Mouse (Mus musculus) fat pad, adult 2 months (tissue): Measurements from ENCODE around the gene Chrm4.

Source experiments
- DNase-seq: peaks from one replicate; pipeline ENCODE4 v3.0.0-alpha.2; 2011; ENCODE audit warnings: low read depth, low spot score; ENCODE audit errors: extremely low read depth

The Chrm4 gene

DNA sequence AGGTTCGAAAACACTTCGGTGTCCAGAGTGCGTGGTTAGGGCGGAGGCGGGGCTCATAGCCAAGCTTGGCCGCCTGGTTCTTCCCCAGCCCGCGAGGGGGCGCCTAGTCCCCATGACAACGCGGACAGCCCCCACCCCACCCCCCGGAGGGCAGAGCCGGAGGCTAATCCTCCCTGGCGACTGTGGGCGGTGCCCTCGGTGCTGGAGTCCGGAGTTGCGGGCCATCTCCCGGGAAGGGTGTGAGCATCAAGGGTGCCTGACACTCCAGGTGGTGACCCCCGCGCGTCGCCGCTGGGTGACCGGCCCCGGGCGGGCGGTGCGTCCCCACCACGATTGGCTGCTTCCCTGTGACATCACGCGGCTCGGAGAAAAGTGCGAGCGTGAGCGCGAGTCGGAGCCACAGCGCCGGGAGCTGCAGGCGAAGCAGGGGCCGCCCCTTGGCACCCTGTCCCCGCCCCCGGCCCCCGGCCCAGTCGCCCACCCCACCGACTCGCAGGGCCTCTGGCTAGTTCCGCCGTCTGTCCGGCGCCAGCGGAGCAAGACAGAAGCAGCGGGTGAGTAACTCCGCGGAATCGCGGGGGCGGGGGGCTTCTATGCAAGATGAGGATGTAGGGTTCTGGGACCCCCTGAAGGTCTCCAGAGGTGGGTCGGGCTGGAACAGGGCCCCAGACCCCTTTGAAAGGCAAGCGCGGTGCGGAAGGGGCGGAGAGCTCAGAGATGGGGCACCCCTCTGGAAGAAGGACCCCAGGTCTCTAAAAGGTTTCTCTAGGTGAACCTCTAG, 5.1 kb upstream of the Chrm4 start:
- DNase-seq, result no peak

DNA sequence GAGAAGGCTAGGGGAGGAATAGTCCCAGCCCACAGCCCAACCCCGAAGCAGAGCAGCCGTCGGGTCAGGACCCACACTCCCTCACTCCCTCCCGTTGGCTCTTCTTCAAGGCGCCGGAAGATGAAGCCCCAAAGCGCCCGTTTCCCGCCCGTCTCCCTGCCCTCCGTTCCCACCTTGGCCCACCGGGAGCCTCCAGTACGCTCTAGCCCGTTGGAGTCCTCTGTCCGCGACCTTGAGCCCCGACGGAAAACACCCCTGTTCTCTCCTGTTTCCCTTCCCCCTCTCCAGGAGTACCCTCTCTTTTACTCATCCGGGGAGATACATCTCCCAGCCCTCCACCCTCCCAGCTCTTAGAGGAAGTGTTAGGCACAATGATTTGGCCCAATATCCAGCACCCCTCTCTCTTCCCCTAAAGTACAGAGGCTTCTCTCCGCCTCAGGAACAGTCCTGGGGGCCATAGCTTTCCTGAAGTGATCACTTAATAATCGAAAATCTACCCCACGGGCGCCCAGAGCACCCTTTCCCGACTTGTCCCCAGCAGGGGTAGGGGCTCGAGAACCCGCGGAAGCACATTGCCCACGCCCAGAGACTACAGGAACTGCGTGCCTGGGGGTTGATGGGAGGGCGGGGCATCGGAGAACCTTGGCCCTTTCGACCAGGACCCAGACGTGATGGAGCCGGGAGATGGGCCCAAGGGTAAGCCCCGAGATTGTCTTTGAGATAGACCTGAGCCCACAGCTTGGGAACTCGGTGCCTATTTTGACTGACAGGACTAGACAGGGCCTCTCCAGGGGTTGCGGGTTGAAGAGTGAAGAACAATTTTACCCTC, 4.2 kb upstream of the Chrm4 start:
- no peak for DNase-seq

DNA sequence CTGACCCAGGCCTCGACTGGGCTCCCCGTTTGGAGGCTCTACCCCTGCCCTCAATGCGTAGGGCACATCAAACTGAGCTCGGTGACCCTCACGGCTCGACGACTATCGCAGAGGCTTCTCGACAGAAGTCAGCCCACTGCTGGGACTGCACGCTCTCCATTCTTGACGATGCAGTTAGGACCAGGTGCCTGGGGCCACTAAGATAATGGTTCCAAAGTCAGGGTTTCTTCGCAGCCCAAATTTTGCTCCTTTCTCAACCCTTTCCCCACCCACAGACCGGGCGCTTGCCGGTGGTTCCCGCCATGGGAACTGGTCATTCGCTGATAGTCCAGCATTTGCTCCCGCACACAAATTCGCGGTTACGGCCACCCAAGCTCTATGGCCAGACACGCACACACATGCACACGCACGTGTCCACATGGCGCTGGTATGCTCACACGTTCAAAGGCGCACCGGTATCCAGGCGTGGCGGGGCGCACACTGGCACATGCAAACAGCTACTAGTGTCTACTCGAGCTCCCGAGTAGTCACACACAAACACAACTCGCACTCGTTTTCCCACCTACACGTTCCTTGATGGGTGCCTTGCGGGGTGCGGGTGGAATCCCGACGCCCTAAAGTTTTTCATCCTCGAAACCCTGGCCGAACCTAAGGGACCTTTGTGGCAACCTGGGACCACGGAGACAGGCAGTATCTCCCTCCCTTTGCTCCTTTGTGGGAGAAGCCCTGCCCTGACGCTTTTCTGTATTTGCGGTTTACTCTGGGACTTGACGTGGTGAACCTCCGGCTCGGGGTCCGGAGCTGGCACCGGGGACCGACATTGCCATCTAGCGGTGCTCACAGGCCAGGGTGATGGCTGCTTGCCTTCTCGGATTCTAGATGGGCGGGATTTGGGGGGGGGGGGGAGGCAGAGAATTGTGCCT, 3.4 kb upstream of the Chrm4 start:
- DNase-seq, result no peak

DNA sequence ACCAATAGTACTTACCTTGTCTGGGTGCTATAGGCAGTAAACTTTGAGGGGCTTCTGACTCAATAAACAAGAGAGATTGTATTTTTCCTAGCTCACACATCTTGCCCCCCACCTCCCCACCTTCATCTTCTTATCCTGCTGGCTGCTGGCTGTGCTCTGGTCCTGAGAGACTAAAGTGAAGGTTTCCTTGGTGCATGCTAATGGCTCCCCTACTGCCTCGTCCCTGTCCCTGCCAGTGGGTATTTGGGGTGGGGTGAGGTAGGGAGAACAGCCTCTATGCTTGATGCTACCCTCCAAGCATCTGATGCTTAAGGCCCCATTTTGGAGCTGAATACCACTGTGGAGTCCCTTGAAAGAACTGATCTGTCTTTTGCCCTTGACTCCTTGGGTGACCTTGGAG, 2.3 kb upstream of the Chrm4 start:
- no peak for DNase-seq

DNA sequence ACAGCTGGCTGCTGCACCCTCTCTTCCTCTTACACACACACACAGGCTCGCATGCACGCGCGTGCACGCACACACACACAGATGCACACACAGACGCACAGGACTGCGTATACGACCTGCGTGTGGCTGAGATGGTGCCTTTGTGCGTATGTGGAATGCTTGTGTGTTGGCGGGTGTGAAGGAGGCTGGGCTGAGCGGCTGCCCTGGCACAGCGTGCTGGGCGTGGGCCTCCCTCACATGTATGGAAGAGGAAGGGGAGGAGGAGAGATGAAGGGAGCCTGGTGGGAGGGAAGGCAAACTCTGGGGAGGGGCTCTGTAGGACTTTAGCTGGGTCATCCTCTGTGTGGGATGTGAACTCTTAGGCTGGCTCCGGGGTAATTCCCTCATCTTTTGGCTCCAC, 1.6 kb upstream of the Chrm4 start:
- DNase-seq, result no peak

DNA sequence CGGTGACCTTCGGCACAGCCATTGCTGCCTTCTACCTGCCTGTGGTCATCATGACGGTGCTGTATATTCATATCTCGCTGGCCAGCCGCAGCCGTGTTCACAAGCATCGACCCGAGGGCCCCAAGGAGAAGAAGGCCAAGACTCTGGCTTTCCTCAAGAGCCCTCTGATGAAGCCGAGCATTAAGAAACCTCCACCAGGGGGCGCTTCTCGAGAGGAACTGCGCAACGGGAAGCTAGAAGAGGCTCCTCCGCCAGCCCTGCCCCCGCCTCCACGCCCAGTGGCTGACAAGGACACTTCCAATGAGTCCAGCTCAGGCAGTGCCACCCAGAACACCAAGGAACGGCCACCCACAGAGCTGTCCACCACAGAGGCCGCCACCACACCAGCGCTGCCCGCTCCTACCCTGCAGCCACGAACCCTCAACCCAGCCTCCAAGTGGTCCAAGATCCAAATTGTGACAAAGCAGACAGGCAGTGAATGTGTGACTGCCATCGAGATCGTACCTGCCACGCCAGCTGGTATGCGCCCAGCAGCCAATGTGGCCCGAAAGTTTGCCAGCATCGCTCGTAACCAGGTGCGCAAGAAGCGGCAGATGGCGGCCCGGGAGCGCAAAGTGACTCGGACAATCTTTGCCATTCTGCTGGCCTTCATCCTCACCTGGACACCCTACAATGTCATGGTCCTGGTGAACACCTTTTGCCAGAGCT, 931 bp downstream of the Chrm4 start:
- no peak for DNase-seq

DNA sequence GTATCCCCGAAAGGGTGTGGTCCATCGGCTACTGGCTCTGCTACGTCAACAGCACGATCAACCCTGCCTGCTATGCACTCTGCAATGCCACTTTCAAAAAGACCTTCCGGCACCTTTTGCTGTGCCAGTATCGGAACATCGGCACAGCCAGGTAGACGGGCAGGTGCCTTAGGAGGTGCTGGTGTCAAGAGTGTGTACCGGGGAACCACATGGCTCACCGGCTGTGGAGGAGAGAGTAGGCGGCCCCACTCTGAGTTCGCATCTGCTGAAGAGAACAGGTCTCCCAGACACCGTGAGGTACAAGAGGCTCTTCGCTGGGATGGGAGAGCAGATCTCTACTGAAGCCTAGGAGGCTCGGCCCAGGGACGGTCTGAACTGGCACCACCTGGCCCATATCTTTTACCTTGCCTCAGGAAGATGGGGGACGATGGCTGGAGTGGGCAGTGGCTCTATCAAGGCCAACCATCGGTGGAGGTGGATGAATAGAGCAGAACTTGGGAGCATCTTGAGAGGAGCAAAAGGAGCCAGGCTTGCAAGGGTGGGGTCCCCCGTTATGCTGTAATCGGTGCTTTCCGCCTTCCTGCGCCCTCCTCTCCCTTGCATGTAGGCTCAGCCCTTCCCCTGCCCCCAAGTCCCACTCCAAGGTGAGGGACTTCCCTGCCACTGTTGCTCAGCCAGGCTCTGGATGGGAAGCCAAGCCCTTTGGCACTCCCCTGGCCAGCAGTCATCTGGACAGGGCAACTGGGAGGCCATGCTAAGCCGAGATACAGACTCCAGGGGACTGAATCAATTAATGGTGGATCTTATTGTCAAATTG, 1.7 kb downstream of the Chrm4 start:
- DNase-seq, result no peak

DNA sequence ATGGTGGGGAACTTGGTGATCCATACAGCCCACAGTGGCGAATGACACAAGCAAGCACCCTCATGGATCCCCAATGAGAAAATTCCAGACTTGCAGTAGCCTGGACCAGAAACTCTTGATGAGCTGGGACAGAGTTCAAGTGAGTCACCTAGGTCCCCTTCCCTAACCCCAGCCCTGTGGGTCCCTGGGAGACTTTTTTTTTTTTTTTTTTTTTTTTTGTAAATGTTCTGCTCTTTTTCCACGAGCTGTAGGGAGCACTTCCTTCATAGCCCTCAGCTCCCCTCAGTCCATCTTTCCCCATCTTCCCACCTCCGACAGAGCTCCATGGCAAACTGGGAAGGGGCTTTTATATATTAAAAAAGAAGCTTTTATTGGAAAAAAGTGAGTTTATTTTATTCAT, 2.4 kb downstream of the Chrm4 start:
- no peak for DNase-seq

DNA sequence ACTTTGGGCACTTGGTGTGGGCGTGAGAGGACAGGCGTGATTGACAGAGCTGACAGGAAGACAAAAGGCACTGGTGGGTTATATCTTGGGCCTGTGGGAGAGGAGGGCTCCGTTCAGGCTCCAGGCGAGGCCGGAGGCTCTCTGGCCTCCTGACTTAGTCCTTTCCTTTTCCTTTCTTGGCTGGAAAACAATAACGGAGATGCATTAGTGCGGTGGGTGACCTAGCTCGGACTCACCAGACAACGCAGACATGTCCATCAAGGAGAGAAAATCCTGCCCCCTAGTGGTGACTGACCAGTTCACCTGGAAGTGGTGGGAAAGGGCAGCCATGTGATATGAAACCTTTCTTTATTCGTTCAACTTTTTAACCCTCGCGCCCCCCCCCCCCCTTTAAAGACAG, 2.9 kb downstream of the Chrm4 start:
- DNase-seq, result no peak

DNA sequence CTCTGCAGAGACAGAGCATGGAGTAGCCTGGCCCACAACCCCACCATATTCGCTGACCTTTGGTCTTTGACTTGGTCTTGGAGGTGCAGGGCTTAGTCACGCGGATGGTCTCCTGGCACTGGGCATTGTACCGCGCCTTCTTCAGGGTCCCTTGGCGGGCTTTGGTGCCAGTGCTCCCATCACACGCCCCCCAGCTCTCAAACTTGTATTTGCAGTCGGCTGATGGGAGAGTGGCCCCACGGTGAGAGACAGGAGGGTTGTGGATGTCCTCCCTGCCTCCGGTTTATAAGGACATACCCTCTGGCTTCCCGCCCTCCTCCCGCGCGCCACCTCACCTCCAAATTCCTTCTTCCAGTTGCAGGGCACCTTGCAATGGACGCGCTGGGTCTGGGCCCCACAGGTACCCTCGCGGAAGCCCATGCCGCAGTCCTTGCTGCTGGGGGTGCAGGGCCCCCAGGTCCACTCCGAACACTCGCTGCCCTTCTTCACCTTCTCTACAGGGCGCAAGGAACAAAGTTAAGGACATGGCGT, 3.8 kb downstream of the Chrm4 start:
- DNase-seq, result no peak

DNA sequence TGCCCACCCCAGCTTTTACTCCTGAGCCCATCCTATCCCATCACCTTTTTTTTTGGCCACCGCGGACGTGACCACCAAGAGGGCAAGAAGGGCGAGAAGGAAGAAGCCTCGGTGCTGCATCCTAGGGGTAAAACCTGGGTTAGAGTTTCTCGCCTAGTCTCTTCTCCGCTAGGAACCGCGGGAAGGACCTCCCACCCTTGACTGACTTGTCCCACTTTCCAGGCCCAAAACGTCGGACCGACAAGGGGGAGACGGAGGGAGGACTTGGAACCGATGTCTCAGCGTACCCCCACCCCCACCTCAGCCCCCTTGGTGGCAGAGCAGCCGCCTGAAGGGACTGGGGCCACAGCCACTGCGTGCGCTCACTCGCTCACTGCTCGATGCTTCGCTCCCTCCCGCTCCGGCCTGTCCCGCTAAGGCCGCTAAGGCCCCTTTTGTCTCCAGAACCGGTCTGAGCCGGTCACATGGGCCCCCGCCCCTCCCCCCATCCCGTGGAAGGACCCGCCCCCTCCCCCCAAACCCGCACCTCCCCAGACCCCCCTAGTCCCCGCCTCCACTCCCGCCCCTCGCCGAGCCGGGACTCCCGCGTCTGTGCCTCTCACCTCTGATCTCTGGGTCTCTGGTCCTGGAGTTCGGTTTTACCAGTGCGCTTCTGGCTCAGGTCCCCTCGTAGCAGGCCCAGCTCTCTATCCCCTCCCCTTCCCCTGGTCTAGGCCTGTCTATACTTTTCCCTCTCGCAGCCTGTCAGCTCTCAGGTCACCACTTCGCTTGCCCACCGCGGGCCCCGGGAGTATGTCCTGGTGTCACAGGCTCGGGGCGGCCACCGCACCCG, 4.5 kb downstream of the Chrm4 start:
- DNase-seq, result no peak

DNA sequence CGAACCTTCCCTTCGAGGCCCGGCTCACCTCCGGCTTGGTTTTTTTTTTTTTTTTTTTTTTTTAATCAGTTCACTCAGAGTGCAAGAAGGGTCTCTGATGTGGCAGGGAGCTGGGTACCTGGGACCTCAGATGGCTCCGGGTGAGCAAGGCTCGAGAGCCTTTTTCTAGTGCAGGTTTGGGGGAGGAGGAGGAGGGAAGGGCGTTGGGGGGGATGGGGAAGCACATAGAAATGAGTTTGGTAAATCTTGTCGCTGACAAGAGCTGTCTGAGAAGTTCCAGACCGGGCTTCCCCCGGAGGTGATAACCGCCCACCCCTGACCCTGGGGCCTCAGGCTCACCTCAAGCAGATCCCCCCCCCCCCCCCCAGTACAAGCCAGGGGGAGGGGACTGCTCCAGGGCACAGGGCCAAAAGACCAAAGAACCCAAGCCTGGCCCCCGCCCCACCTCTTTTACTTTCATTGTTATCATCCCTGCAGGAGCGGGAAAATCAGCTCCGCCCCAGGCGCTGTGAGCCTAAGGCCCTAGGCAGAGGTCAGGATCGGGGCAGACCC, 5.2 kb downstream of the Chrm4 start, which contains the start of gene Mdk:
Gene Mdk, minus strand, starts transcription at position 138 of the 552 bp plus-strand sequence.
- DNase-seq, result no peak

DNA sequence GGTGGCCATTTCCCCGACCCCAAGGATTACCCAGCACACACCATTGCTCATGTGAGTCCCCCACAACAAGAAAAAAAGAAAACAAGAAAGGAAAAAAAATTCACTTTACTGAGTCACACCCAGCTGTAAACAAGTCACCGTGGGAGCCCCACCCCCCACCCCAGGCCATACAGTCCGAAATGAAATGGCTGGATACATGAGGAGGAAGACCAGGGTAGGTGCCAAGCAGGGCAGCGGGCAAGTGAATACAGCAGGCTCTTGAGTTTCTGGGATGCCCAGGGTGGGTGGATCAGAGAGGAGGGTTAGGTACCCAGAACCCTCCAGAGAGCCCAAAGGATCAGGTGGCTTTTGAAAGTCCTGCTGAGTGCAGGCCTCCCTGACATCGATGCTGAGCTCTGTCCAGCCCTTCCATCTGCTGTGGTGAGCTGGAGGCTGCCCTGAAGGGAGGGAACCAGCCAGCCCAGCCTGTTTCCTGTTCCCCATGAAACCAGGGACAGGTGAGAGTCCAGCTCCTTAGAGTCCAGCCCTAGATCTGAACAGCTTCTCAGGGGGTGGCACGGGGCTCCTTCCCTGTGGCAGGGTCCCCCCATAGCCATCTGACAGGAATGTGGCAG, 5.8 kb downstream of the Chrm4 start:
- no peak for DNase-seq

DNA sequence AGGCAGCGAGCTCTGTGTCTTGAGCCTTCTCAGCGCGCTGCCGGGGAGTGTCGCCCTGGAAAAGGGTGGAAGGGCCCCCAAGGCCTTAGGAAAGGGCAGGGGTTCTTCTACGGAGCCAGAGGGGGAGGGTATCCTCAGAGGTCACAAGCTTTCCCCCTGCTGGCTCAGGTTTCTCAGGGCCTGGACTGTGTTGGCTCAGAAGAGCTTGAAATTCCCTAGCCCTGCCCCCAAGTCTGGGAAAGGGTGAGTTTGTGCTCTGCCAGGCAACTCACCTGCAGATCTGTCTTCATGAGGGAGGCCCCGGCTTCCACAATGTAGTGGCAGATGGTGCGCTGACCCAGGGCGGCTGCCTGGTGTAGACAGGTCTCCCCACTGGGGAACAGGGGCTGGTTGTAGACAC, 6.4 kb downstream of the Chrm4 start:
- DNase-seq, result no peak

DNA sequence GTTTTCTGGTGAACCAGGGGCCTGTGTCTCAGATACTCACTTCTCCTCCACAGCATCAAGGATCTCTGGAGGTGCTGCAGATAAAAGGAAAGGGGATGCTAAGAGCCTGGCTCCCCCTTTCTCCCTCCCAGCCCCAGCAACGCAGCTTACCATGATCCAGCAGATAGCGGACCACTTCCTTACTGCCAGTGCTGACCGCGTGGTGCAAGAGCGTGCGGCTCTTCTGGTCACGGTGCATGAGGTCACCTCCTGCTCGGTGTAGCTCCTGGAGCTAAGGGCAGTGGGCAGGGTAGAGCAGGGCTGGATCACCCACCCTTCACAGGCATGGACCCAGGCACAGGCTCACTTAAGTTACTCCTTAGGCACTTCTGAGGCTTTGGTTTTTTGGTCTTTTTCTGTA, 7.0 kb downstream of the Chrm4 start:
- no peak for DNase-seq

DNA sequence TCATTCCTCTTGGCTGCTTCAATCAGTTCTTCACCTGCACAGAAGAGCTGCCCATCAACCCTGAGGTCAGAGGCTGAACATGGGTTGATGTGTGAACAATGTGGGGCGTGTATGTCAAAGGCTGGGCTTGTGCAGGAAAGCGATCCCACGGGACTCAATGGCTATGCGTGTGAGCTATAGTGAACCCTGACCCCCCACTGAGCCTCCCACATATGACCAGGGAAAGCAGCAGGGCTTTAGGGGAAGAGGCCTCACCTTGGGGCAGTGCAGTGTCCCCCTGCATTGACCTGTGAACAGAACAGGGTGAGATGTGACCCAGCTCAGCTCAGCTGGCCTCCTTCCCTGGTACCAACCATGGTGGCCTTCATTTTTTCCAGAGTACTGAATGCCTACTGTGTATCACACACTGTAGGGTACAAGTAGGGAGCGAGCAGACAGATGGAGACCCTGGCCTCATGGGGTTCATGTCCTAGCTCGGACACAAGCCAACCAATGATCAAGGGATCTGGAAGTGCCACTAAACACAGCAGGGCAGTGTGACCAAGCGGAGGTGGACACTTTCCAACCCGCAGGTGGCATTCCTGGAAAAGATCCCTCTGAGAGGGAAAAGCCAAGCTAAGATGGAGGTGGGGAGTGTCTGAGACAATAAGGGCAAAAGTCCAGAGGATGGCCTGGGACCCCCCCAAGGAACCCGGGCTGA, 7.9 kb downstream of the Chrm4 start:
- no peak for DNase-seq

DNA sequence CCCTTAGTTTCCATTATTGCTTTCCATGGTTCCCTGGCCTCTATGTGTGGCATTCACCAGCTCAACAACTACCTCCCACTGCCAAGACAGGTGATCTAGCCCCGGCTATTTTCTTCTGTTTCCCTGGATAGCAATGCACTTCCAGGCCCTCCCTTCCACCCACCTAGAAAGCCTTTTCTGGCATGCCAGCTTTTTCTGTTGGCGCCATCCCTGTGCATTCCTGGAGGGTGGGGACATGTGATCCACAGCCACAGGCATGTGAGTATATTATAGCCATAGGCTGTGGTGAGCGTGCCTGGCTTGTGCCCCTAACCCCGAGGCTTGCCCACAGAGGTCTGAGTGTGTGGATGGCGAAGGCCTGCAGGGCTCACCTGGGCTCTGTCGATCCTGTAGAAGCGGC, 9.1 kb downstream of the Chrm4 start:
- no peak for DNase-seq
